In genomic region chr16:52972811-52973210, GRCm38 (mm10) we compare ENCODE assay signal across 25 mouse cellular contexts.
DNase-seq lines count a peak whose midpoint lies in the region; ATAC-seq and TF ChIP-seq lines count a peak whose summit lies in the region.
"Had no signal": no experiment of that assay in that cellular context is flagged by ENCODE, and none has a peak within 500 bp of the region (broad histone marks: within the 10 kb centered on the region; RNA-seq: fewer than 3 reads in every experiment).

No protein-coding gene starts in this region.

- DNase-seq in forebrain, embryonic 14.5 days (ENCODE audit: low spot score), result peak; percentile 54
- no peak for DNase-seq in forebrain, embryonic 10.5 days (ENCODE audit: extremely low spot score, low spot score)
- peak; percentile 71 for DNase-seq in forebrain, postnatal 0 days
- DNase-seq in brain, adult 2 months (ENCODE audit: low read depth, low spot score), result peak; percentile 19
- peak; percentile 11 for DNase-seq in telencephalon, adult 2 months (ENCODE audit: low read depth, low spot score)
- no peak for DNase-seq in thymus, postnatal 10 days (ENCODE audit: low spot score in 2 of 2)
- DNase-seq: adrenal gland, postnatal 14 days; cerebellum, adult 11 months; cerebellum, adult 2 months; cerebellum, adult 9-11 months; cerebellum, postnatal 25 days; gastrocnemius, postnatal 10 days; gastrocnemius, postnatal 36 days; heart, adult 2 months; heart, postnatal 14 days; heart, postnatal 4 days had no signal

- H3K9ac ChIP-seq in forebrain, embryonic 14.5 days (ENCODE audit: low read length), result no peak overlapping the region
- H3K9ac ChIP-seq in forebrain, postnatal 0 days, result no peak overlapping the region
- no peak overlapping the region for H3K9ac ChIP-seq in forebrain, embryonic 13.5 days
- H3K9ac ChIP-seq: embryonic facial prominence, embryonic 12.5 days; embryonic facial prominence, embryonic 15.5 days; heart, embryonic 13.5 days; hindbrain, embryonic 14.5 days had no signal

- no peaks in the 10 kb centered on the region for H3K9me3 ChIP-seq in forebrain, embryonic 14.5 days (replicated peaks; ENCODE audit: control insufficient read depth, low read length)
- H3K9me3 ChIP-seq in forebrain, embryonic 10.5 days, result no peaks in the 10 kb centered on the region
- no peaks in the 10 kb centered on the region for H3K9me3 ChIP-seq in forebrain, postnatal 0 days (ENCODE audit: low read length)
- H3K9me3 ChIP-seq in forebrain, embryonic 13.5 days (replicated peaks), result no peaks in the 10 kb centered on the region
- H3K9me3 ChIP-seq: embryonic facial prominence, embryonic 12.5 days; embryonic facial prominence, embryonic 15.5 days; heart, embryonic 10.5 days; heart, embryonic 13.5 days had no signal

- no peaks in the 10 kb centered on the region for H3K4me1 ChIP-seq in forebrain, embryonic 14.5 days (ENCODE audit: control insufficient read depth, insufficient read depth, low read length)
- no peaks in the 10 kb centered on the region for H3K4me1 ChIP-seq in forebrain, embryonic 10.5 days
- no peaks in the 10 kb centered on the region for H3K4me1 ChIP-seq in forebrain, postnatal 0 days (ENCODE audit: insufficient read depth)
- no peaks in the 10 kb centered on the region for H3K4me1 ChIP-seq in forebrain, embryonic 13.5 days
- H3K4me1 ChIP-seq: embryonic facial prominence, embryonic 12.5 days; embryonic facial prominence, embryonic 15.5 days; heart, embryonic 10.5 days; heart, embryonic 13.5 days had no signal

- ATAC-seq in forebrain, embryonic 14.5 days, result 0 out of 2 replicates have a peak, but pooled peaks have one; percentile 4
- peak; percentile 90 for ATAC-seq in forebrain, postnatal 0 days
- ATAC-seq in forebrain, embryonic 13.5 days, result no peak; the same call in 1 of the 2 replicates
- ATAC-seq: activated CD4-positive, CD25-positive, alpha-beta regulatory T cell, adult 4 months; hindbrain, postnatal 0 days; intestine, postnatal 0 days had no signal

- no peak overlapping the region for H3K27ac ChIP-seq in forebrain, embryonic 14.5 days (ENCODE audit: low read depth, low read length)
- no peak overlapping the region for H3K27ac ChIP-seq in forebrain, embryonic 10.5 days
- no peak overlapping the region for H3K27ac ChIP-seq in forebrain, postnatal 0 days (ENCODE audit: low read depth, low read length)
- H3K27ac ChIP-seq in forebrain, embryonic 13.5 days, result no peak overlapping the region
- H3K27ac ChIP-seq: embryonic facial prominence, embryonic 12.5 days; embryonic facial prominence, embryonic 15.5 days; heart, adult 2 months; heart, embryonic 10.5 days; heart, embryonic 13.5 days; hindbrain, embryonic 14.5 days; hindbrain, postnatal 0 days had no signal

- H3K36me3 ChIP-seq in forebrain, embryonic 14.5 days (ENCODE audit: control insufficient read depth, insufficient read depth, low read length), result no peaks in the 10 kb centered on the region
- H3K36me3 ChIP-seq in forebrain, embryonic 10.5 days (replicated peaks), result no peaks in the 10 kb centered on the region
- no peaks in the 10 kb centered on the region for H3K36me3 ChIP-seq in forebrain, postnatal 0 days (ENCODE audit: insufficient read depth)
- no peaks in the 10 kb centered on the region for H3K36me3 ChIP-seq in forebrain, embryonic 13.5 days (ENCODE audit: poor library complexity, severe bottlenecking)
- H3K36me3 ChIP-seq: embryonic facial prominence, embryonic 12.5 days; embryonic facial prominence, embryonic 15.5 days; heart, embryonic 10.5 days; heart, embryonic 13.5 days had no signal

- H3K27me3 ChIP-seq in forebrain, embryonic 14.5 days (replicated peaks; ENCODE audit: control insufficient read depth, insufficient read depth, low read length), result no peaks in the 10 kb centered on the region
- no peaks in the 10 kb centered on the region for H3K27me3 ChIP-seq in forebrain, embryonic 10.5 days (ENCODE audit: poor library complexity, severe bottlenecking)
- no peaks in the 10 kb centered on the region for H3K27me3 ChIP-seq in forebrain, postnatal 0 days (ENCODE audit: insufficient read depth, low read length)
- no peaks in the 10 kb centered on the region for H3K27me3 ChIP-seq in forebrain, embryonic 13.5 days
- H3K27me3 ChIP-seq: embryonic facial prominence, embryonic 12.5 days; embryonic facial prominence, embryonic 15.5 days; heart, embryonic 13.5 days had no signal

- no peak for TF ChIP-seq CTCF in forebrain, postnatal 0 days (IDR thresholded peaks at IDR 0.05; ENCODE audit: low read depth)

- WGBS in forebrain, embryonic 14.5 days, result 86% methylated on average over 2 of the region's 2 CpGs
- WGBS in forebrain, embryonic 10.5 days, result 89% methylated on average over 2 of the region's 2 CpGs
- 58% methylated on average over 2 of the region's 2 CpGs for WGBS in forebrain, postnatal 0 days
- WGBS in forebrain, embryonic 13.5 days, result 95% methylated on average over 2 of the region's 2 CpGs

- no peak overlapping the region for H3K4me3 ChIP-seq in forebrain, embryonic 14.5 days (ENCODE audit: low read depth, low read length)
- no peak overlapping the region for H3K4me3 ChIP-seq in forebrain, embryonic 10.5 days
- no peak overlapping the region for H3K4me3 ChIP-seq in forebrain, postnatal 0 days (ENCODE audit: low read depth, low read length)
- no peak overlapping the region for H3K4me3 ChIP-seq in forebrain, embryonic 13.5 days
- H3K4me3 ChIP-seq: embryonic facial prominence, embryonic 12.5 days; embryonic facial prominence, embryonic 15.5 days; heart, adult 2 months; heart, embryonic 10.5 days; heart, embryonic 13.5 days had no signal

- H3K4me2 ChIP-seq in forebrain, embryonic 14.5 days (ENCODE audit: low read length), result no peak overlapping the region
- 0 out of 2 replicates have a peak overlapping the region, but pooled peaks have one; percentile 21 for H3K4me2 ChIP-seq in forebrain, postnatal 0 days (ENCODE audit: low read depth)
- no peak overlapping the region for H3K4me2 ChIP-seq in forebrain, embryonic 13.5 days
- H3K4me2 ChIP-seq: embryonic facial prominence, embryonic 12.5 days; embryonic facial prominence, embryonic 15.5 days; heart, embryonic 13.5 days; hindbrain, embryonic 14.5 days had no signal

Comparison
In these comparisons a context has a peak if more than half of its experiments do, and no peak if none do; other contexts are left out.
1. DNase-seq: peak in forebrain, embryonic 14.5 days (single experiment), forebrain, postnatal 0 days (single experiment), brain, adult 2 months (single experiment) and telencephalon, adult 2 months (single experiment); none in forebrain, embryonic 10.5 days (single experiment) and thymus, postnatal 10 days (0 of 2).